Mouse (Mus musculus): ENCODE data around the gene Tada2a.

Tada2a gene

GRCm38 (mm10) chr11:84053524-84054163 lies 75.8 kb downstream of the Tada2a start:
- H3K27me3 ChIP-seq (ENCODE audit: insufficient read depth, low read length), result no peaks in the 10 kb centered on the region; the same call in 1 of the 2 replicates
- peaks cover 17% of the 10 kb centered on the region for H3K4me1 ChIP-seq (replicated peaks; ENCODE audit: low read depth, low read length)
- no peaks in the 10 kb centered on the region for H3K9me3 ChIP-seq (ENCODE audit: low read length)
- TF ChIP-seq NANOG (IDR thresholded peaks at IDR 0.05; ENCODE audit: borderline replicate concordance, low read length), result no peak
- no peaks in the 10 kb centered on the region for H3K36me3 ChIP-seq (ENCODE audit: insufficient read depth, low read length)
- H3K4me3 ChIP-seq (replicated peaks; ENCODE audit: low read length), result peak overlapping the region; percentile 55

DNA sequence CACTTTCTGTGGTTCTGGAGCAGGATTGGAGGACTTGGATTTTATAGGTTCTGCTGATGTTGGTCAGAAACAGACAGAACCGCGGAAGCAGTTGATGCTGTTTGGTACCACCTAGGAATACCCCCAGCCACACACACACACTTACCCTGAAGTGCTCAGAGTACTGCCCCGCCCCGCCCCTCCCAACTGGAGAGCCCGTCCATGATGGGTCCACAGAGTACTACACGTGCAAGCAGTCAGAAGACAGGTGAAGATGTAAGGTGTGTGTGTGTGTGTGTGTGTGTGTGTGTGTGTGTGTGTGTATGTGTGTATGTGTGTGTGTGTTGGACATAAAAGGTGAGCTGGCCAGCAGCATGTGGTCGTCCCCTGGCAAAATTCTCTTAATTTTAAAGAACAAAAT lies 76.3 kb downstream of the Tada2a start:
- Histone ChIP-seq H3K36me3 (ENCODE audit: insufficient read depth, low read length) (no peaks in the 10 kb centered on the region), H3K4me1 (replicated peaks; ENCODE audit: low read depth, low read length) (peaks cover 18% of the 10 kb centered on the region), H3K4me3 (replicated peaks; ENCODE audit: low read length) (no peak overlapping the region), H3K9me3 (ENCODE audit: low read length) (no peaks in the 10 kb centered on the region), H3K27me3 (ENCODE audit: insufficient read depth, low read length) (no peaks in the 10 kb centered on the region; the same call in 1 of the 2 replicates)
- no peak for TF ChIP-seq NANOG (IDR thresholded peaks at IDR 0.05; ENCODE audit: borderline replicate concordance, low read length)
- TF ChIP-seq POU5F1 (IDR thresholded peaks at IDR 0.05; ENCODE audit: borderline replicate concordance, low read length), result no peak
- TF ChIP-seq CTCF (conservative IDR thresholded peaks at IDR 0.05; ENCODE audit: low read length), result no peak

- Histone ChIP-seq H3K9me3 (ENCODE audit: low read length) (no peaks in the 10 kb centered on the region), H3K27me3 (ENCODE audit: insufficient read depth, low read length) (no peaks in the 10 kb centered on the region; the same call in 1 of the 2 replicates), H3K4me3 (replicated peaks; ENCODE audit: low read length) (peak overlapping the region; percentile 46), H3K36me3 (ENCODE audit: insufficient read depth, low read length) (no peaks in the 10 kb centered on the region), H3K4me1 (replicated peaks; ENCODE audit: low read depth, low read length) (peaks cover 11% of the 10 kb centered on the region; the same call in 1 of the 2 replicates)
- TF ChIP-seq POU5F1 (IDR thresholded peaks at IDR 0.05; ENCODE audit: borderline replicate concordance, low read length) (no peak), NANOG (IDR thresholded peaks at IDR 0.05; ENCODE audit: borderline replicate concordance, low read length) (no peak), CTCF (conservative IDR thresholded peaks at IDR 0.05; ENCODE audit: low read length) (no peak)
Measured at GRCm38 (mm10) chr11:84048411-84048810, 81.0 kb downstream of the Tada2a start.

DNA sequence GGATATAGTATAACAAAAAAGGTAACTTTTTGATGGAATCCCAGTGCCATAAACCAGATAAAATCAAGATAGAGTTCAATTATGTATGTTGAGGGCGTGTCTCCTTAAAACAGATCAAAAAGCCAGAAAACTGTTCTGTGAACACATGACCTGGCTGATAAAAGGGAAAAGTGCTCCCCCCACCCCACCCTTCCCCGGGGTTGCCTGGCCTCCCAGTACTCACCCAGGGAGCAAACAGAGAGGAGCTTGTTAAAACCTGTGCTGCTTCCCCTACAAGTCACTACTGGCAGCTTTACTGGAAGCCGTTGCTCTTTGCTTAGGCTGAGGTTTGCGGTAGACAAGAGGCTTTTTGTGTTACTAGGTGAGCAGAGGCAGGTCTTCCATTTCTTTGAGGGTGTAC lies 82.1 kb downstream of the Tada2a start:
- no peaks in the 10 kb centered on the region for H3K9me3 ChIP-seq (ENCODE audit: low read length)

GRCm38 (mm10) chr11:84044988-84045387 lies 84.4 kb downstream of the Tada2a start:
- TF ChIP-seq CTCF (conservative IDR thresholded peaks at IDR 0.05; ENCODE audit: low read length) (no peak), POU5F1 (IDR thresholded peaks at IDR 0.05; ENCODE audit: borderline replicate concordance, low read length) (no peak), NANOG (IDR thresholded peaks at IDR 0.05; ENCODE audit: borderline replicate concordance, low read length) (no peak)
- Histone ChIP-seq H3K27me3 (ENCODE audit: insufficient read depth, low read length) (no peaks in the 10 kb centered on the region; the same call in 1 of the 2 replicates), H3K4me1 (replicated peaks; ENCODE audit: low read depth, low read length) (peaks cover 7% of the 10 kb centered on the region; the same call in 1 of the 2 replicates), H3K4me3 (replicated peaks; ENCODE audit: low read length) (no peak overlapping the region), H3K9me3 (ENCODE audit: low read length) (no peaks in the 10 kb centered on the region), H3K36me3 (ENCODE audit: insufficient read depth, low read length) (peaks cover 12% of the 10 kb centered on the region)

More for the DNA sequence above, 82.1 kb downstream of the Tada2a start:
- H3K4me1 ChIP-seq (replicated peaks; ENCODE audit: low read depth, low read length), result peaks cover 7% of the 10 kb centered on the region; the same call in 1 of the 2 replicates
- TF ChIP-seq CTCF (conservative IDR thresholded peaks at IDR 0.05; ENCODE audit: low read length) (no peak), POU5F1 (IDR thresholded peaks at IDR 0.05; ENCODE audit: borderline replicate concordance, low read length) (no peak), NANOG (IDR thresholded peaks at IDR 0.05; ENCODE audit: borderline replicate concordance, low read length) (no peak)
- no peaks in the 10 kb centered on the region; the same call in 1 of the 2 replicates for H3K27me3 ChIP-seq (ENCODE audit: insufficient read depth, low read length)
- H3K4me3 ChIP-seq (replicated peaks; ENCODE audit: low read length), result no peak overlapping the region
- H3K36me3 ChIP-seq (ENCODE audit: insufficient read depth, low read length), result no peaks in the 10 kb centered on the region

- Histone ChIP-seq H3K36me3 (ENCODE audit: insufficient read depth, low read length) (peaks cover 19% of the 10 kb centered on the region), H3K9me3 (ENCODE audit: low read length) (no peaks in the 10 kb centered on the region), H3K4me1 (replicated peaks; ENCODE audit: low read depth, low read length) (peaks cover 14% of the 10 kb centered on the region), H3K27me3 (ENCODE audit: insufficient read depth, low read length) (no peaks in the 10 kb centered on the region), H3K4me3 (replicated peaks; ENCODE audit: low read length) (no peak overlapping the region)
- TF ChIP-seq CTCF (conservative IDR thresholded peaks at IDR 0.05; ENCODE audit: low read length) (no peak), POU5F1 (IDR thresholded peaks at IDR 0.05; ENCODE audit: borderline replicate concordance, low read length) (no peak), NANOG (IDR thresholded peaks at IDR 0.05; ENCODE audit: borderline replicate concordance, low read length) (no peak)
Measured at GRCm38 (mm10) chr11:84042808-84043762, 86.3 kb downstream of the Tada2a start.

GRCm38 (mm10) chr11:84040621-84041020 lies 88.8 kb downstream of the Tada2a start:
- Histone ChIP-seq H3K9me3 (ENCODE audit: low read length) (no peaks in the 10 kb centered on the region), H3K36me3 (ENCODE audit: insufficient read depth, low read length) (peaks cover 19% of the 10 kb centered on the region), H3K4me1 (replicated peaks; ENCODE audit: low read depth, low read length) (peaks cover 15% of the 10 kb centered on the region), H3K27me3 (ENCODE audit: insufficient read depth, low read length) (no peaks in the 10 kb centered on the region), H3K4me3 (replicated peaks; ENCODE audit: low read length) (no peak overlapping the region)
- TF ChIP-seq CTCF (conservative IDR thresholded peaks at IDR 0.05; ENCODE audit: low read length), result no peak
- TF ChIP-seq POU5F1 (IDR thresholded peaks at IDR 0.05; ENCODE audit: borderline replicate concordance, low read length), result no peak
- no peak for TF ChIP-seq NANOG (IDR thresholded peaks at IDR 0.05; ENCODE audit: borderline replicate concordance, low read length)

DNA sequence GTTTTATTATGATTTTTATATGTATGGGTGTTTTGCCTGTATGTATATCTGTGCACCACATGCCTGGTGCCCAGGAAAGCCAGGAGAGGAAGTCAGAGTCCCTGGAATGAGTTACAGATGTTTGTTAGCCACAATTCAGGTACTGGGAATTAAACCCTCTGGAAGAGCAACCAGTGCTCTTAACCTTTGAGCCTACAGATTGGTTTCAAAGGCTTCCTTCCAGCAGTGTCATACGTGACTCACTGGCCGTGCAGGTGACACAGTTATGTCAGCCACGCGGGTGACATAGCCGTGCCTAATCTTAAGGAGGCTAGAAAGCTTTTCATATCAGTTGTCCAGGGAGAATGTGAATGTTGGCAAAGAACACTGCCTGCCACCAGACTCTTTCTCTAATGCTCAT lies 95.7 kb downstream of the Tada2a start:
- Histone ChIP-seq H3K4me1 (replicated peaks; ENCODE audit: low read depth, low read length) (peaks cover 7% of the 10 kb centered on the region), H3K27me3 (ENCODE audit: insufficient read depth, low read length) (no peaks in the 10 kb centered on the region), H3K4me3 (replicated peaks; ENCODE audit: low read length) (no peak overlapping the region), H3K9me3 (ENCODE audit: low read length) (no peaks in the 10 kb centered on the region), H3K36me3 (ENCODE audit: insufficient read depth, low read length) (peaks cover 12% of the 10 kb centered on the region)
- no peak for TF ChIP-seq POU5F1 (IDR thresholded peaks at IDR 0.05; ENCODE audit: borderline replicate concordance, low read length)
- no peak for TF ChIP-seq NANOG (IDR thresholded peaks at IDR 0.05; ENCODE audit: borderline replicate concordance, low read length)
- TF ChIP-seq CTCF (conservative IDR thresholded peaks at IDR 0.05; ENCODE audit: low read length), result no peak

All from E14TG2a.4 (cell line).